Mouse (Mus musculus): ENCODE data around the gene BC051142. TPM values are rescaled to one million over a fixed set of nuclear protein-coding genes. Genes with fewer than 3 reads are reported as not detected.

BC051142 gene
- polyA plus RNA-seq, 2 experiments, result 0.08 to 0.17 TPM

DNA sequence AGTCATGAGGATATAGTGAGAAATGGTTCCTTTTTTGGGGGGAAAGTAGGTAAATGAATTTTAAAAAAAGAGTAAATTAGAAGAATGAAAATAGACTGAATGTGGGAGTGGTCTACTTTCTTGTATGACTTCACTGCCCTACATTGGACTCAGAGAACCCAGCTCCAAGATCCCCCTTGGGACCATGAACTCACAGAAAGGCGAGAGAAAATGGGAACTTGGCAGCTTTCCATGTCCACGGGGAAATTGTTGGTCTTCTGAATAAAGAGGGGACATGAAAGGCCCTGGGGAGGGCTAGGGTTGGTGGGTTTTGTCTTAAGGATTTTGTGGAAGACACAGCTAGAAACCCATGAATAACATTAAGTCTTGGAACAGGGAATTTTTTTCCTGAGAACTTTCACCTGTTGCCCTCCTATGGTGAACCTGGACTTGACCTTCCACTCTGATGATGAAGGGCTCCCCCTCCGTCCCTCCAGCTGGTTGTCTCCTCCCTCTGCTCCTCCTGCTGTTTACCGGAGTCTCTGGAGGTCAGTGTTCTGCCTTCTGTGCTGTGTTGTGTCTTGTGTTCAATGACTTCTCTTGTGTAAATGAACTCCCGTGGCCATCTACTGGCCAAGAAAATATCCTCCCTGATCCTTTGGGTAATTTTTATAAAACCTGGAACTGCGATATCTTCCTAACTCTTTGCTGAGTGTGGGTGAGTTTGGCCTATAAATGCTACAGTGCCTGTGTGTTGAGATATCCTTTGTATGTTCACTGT is 21.0 kb upstream of the BC051142 start:
- Histone ChIP-seq H3K9me3 (ENCODE audit: control insufficient read depth, low read length) (no peaks in the 10 kb centered on the region), H3K9ac (replicated peaks) (no peak overlapping the region), H3K4me1 (replicated peaks; ENCODE audit: control insufficient read depth in 2 of 2, insufficient read depth in 2 of 2, low read length in 1 of 2) (no peaks in the 10 kb centered on the region), H3K36me3 (replicated peaks; ENCODE audit: control insufficient read depth, insufficient read depth, low read depth) (no peaks in the 10 kb centered on the region), H3K27ac (no peak overlapping the region), H3K4me3 (ENCODE audit: insufficient read depth in 1 of 2, low read depth in 2 of 2, low read length in 2 of 2) (no peak overlapping the region), H3K4me2 (ENCODE audit: low read depth) (no peak overlapping the region), H3K27me3 (ENCODE audit: control insufficient read depth, insufficient read depth, low read length) (no peaks in the 10 kb centered on the region)
- ATAC-seq (ENCODE audit: insufficient read depth), result no peak
- TF ChIP-seq CTCF (IDR thresholded peaks at IDR 0.05; ENCODE audit: low read depth) (no peak), EP300 (IDR thresholded peaks at IDR 0.05; ENCODE audit: low read depth) (no peak)
- WGBS (ENCODE audit: insufficient replicate concordance), result 40% methylated on average over 6 of the region's 6 CpGs
- no peak for DNase-seq (ENCODE audit: low read depth in 3 of 3, low spot score in 3 of 3)

DNA sequence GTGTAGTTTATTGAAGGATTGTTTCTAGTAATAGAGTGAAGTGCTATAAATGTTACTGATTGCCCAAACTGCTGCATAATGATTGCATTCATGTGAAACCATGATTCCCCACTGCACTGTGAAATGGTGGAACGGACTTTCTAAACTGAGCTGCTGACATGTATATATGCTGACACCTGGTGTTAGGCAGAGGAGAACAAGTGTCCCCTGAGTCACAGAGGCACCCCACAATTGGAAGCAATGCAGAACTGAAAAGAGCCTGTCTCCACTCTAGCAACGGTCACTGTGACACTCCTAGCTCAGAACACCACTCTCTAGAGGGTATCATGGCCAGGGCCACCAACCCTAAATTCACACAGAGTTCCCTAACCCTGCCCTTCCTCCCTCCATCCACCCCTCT is 19.9 kb upstream of the BC051142 start:
- WGBS (ENCODE audit: insufficient replicate concordance), result 59% methylated on average over 2 of the region's 2 CpGs
- ATAC-seq (ENCODE audit: insufficient read depth) (no peak), DNase-seq (ENCODE audit: low read depth in 3 of 3, low spot score in 3 of 3) (no peak)
- H3K27ac ChIP-seq, result no peak overlapping the region
- H3K9ac ChIP-seq (replicated peaks), result no peak overlapping the region
- H3K4me3 ChIP-seq (ENCODE audit: insufficient read depth in 1 of 2, low read depth in 2 of 2, low read length in 2 of 2), result no peak overlapping the region
- no peaks in the 10 kb centered on the region for H3K4me1 ChIP-seq (replicated peaks; ENCODE audit: control insufficient read depth in 2 of 2, insufficient read depth in 2 of 2, low read length in 1 of 2)
- no peak for TF ChIP-seq EP300 (IDR thresholded peaks at IDR 0.05; ENCODE audit: low read depth)
- TF ChIP-seq CTCF (IDR thresholded peaks at IDR 0.05; ENCODE audit: low read depth), result no peak
- no peaks in the 10 kb centered on the region for H3K9me3 ChIP-seq (ENCODE audit: control insufficient read depth, low read length)
- no peaks in the 10 kb centered on the region for H3K36me3 ChIP-seq (replicated peaks; ENCODE audit: control insufficient read depth, insufficient read depth, low read depth)
- H3K4me2 ChIP-seq (ENCODE audit: low read depth), result no peak overlapping the region
- no peaks in the 10 kb centered on the region for H3K27me3 ChIP-seq (ENCODE audit: control insufficient read depth, insufficient read depth, low read length)

DNA sequence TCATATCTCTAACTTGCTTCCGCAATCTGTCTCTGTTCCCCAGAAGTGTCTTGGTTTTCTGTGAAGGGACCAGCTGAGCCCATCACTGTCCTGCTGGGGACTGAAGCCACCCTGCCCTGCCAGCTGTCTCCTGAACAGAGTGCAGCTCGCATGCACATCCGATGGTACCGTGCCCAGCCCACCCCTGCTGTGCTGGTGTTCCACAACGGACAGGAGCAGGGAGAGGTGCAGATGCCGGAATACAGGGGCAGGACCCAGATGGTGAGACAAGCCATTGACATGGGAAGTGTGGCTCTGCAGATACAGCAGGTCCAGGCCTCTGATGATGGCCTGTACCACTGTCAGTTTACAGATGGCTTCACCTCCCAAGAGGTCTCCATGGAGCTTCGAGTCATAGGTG is 19.2 kb upstream of the BC051142 start:
- Histone ChIP-seq H3K4me2 (ENCODE audit: low read depth) (no peak overlapping the region), H3K36me3 (replicated peaks; ENCODE audit: control insufficient read depth, insufficient read depth, low read depth) (no peaks in the 10 kb centered on the region), H3K9me3 (ENCODE audit: control insufficient read depth, low read length) (no peaks in the 10 kb centered on the region), H3K4me1 (replicated peaks; ENCODE audit: control insufficient read depth in 2 of 2, insufficient read depth in 2 of 2, low read length in 1 of 2) (no peaks in the 10 kb centered on the region), H3K27ac (no peak overlapping the region), H3K27me3 (ENCODE audit: control insufficient read depth, insufficient read depth, low read length) (no peaks in the 10 kb centered on the region), H3K4me3 (ENCODE audit: insufficient read depth in 1 of 2, low read depth in 2 of 2, low read length in 2 of 2) (no peak overlapping the region), H3K9ac (replicated peaks) (no peak overlapping the region)
- no peak for ATAC-seq (ENCODE audit: insufficient read depth)
- no peak for DNase-seq (ENCODE audit: low read depth in 3 of 3, low spot score in 3 of 3)
- 65% methylated on average over 7 of the region's 7 CpGs for WGBS (ENCODE audit: insufficient replicate concordance)
- TF ChIP-seq EP300 (IDR thresholded peaks at IDR 0.05; ENCODE audit: low read depth), result no peak
- no peak for TF ChIP-seq CTCF (IDR thresholded peaks at IDR 0.05; ENCODE audit: low read depth)

DNA sequence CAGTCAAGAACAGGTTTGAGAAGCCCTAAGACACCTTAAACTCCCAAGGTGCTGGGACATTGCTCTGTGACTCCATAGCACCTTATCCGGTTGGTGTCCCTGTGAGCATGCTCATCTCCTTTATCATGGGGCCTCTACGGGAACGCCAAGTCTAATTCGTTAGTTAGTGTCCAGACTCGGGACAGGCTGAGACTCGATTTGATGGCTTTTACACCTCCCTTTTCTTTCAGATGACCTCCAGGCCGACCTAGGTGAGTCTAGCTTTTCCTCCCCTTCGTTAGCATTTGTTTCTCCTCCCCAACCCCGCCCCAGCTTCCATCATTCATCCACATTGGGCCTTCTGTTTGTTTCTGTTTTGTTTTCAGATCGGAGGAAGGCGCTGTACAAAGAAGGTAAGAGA is 16.7 kb upstream of the BC051142 start:
- Histone ChIP-seq H3K4me3 (ENCODE audit: insufficient read depth in 1 of 2, low read depth in 2 of 2, low read length in 2 of 2) (no peak overlapping the region), H3K4me1 (replicated peaks; ENCODE audit: control insufficient read depth in 2 of 2, insufficient read depth in 2 of 2, low read length in 1 of 2) (no peaks in the 10 kb centered on the region), H3K27ac (no peak overlapping the region), H3K4me2 (ENCODE audit: low read depth) (no peak overlapping the region), H3K9me3 (ENCODE audit: control insufficient read depth, low read length) (no peaks in the 10 kb centered on the region), H3K9ac (replicated peaks) (no peak overlapping the region), H3K27me3 (ENCODE audit: control insufficient read depth, insufficient read depth, low read length) (no peaks in the 10 kb centered on the region), H3K36me3 (replicated peaks; ENCODE audit: control insufficient read depth, insufficient read depth, low read depth) (no peaks in the 10 kb centered on the region)
- WGBS (ENCODE audit: insufficient replicate concordance), result 56% methylated on average over 11 of the region's 11 CpGs
- DNase-seq (ENCODE audit: low read depth in 3 of 3, low spot score in 3 of 3) (no peak), ATAC-seq (ENCODE audit: insufficient read depth) (no peak)
- TF ChIP-seq EP300 (IDR thresholded peaks at IDR 0.05; ENCODE audit: low read depth) (no peak), CTCF (IDR thresholded peaks at IDR 0.05; ENCODE audit: low read depth) (no peak)

DNA sequence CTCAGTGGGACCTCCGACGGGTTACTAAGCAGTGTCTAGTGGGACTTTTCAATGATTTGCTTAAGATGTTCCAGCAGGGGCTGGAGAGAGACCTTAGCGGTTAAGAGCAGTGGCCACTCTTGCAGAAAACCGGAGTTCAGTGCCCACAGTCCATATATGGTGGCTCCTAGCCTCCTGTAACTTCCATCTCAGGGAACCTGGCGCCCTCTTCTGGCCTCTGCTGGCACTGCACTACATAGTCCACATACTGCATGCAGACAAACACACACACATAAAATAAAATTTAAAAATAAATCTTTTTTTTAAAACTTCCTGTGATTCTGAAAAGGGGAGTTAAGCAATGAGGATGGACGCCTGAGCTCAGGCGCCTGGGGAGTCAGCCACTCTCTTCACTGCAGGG is 15.4 kb upstream of the BC051142 start:
- WGBS (ENCODE audit: insufficient replicate concordance), result 64% methylated on average over 7 of the region's 7 CpGs
- Histone ChIP-seq H3K4me1 (replicated peaks; ENCODE audit: control insufficient read depth in 2 of 2, insufficient read depth in 2 of 2, low read length in 1 of 2) (no peaks in the 10 kb centered on the region), H3K36me3 (replicated peaks; ENCODE audit: control insufficient read depth, insufficient read depth, low read depth) (no peaks in the 10 kb centered on the region), H3K4me3 (ENCODE audit: insufficient read depth in 1 of 2, low read depth in 2 of 2, low read length in 2 of 2) (no peak overlapping the region), H3K27me3 (ENCODE audit: control insufficient read depth, insufficient read depth, low read length) (no peaks in the 10 kb centered on the region), H3K4me2 (ENCODE audit: low read depth) (no peak overlapping the region), H3K27ac (no peak overlapping the region), H3K9me3 (ENCODE audit: control insufficient read depth, low read length) (no peaks in the 10 kb centered on the region), H3K9ac (replicated peaks) (no peak overlapping the region)
- DNase-seq (ENCODE audit: low read depth in 3 of 3, low spot score in 3 of 3) (peak in 1 of 3 experiments; percentile 11), ATAC-seq (ENCODE audit: insufficient read depth) (no peak)
- peak; percentile 65 for TF ChIP-seq CTCF (IDR thresholded peaks at IDR 0.05; ENCODE audit: low read depth)
- no peak for TF ChIP-seq EP300 (IDR thresholded peaks at IDR 0.05; ENCODE audit: low read depth)
